Mouse (Mus musculus): ENCODE measurements at regions not wholly inside any gene's neighbourhood (a gene's known extent, or its start where the extent isn't known, plus 50 kb on each side); places are given as distances from the start of the nearest gene placed in this dataset.

GRCm38 (mm10) chr9:100303762-100304161 lies 182.8 kb downstream of the Il20rb start:
- no peak for TF ChIP-seq CTCF (IDR thresholded peaks at IDR 0.05; ENCODE audit: borderline replicate concordance, insufficient read depth, low read depth, low read length)
- TF ChIP-seq POLR2A (IDR thresholded peaks at IDR 0.05; ENCODE audit: borderline replicate concordance, insufficient read depth, low read length): no peak

Measured in cerebellum, adult 2 months (tissue).